Mouse (Mus musculus) limb, embryonic 14.5 days (tissue): ENCODE results near the gene Rgl3. TPM values are rescaled to one million over a fixed set of nuclear protein-coding genes. Genes with fewer than 3 reads are reported as not detected.

ENCODE experiments used
- ATAC-seq: fragments of 200-750 bp; cut with Nextera tagmentation; 2 replicates; pipeline ENCODE4 v1.8.0; 2017; ENCODE audit warnings: low read depth, moderate number of reproducible peaks, moderate TSS enrichment; ENCODE audit not compliant: low FRiP score
- DNase-seq: peaks from one replicate; pipeline ENCODE4 v3.0.0-alpha.2; 2015; ENCODE audit warnings: low spot score
- H3K27ac ChIP-seq: fragments of 300-500 bp; sonication (generic); replicated peaks from 2 replicates; pipeline ENCODE4 v1.5.1; 2014; ENCODE audit warnings: low read depth, mild to moderate bottlenecking, low read length, moderate library complexity, mixed read lengths
- H3K27me3 ChIP-seq: fragments of 300-500 bp; sonication (generic); 2 replicates; pipeline ENCODE4 v1.6.1; 2014; ENCODE audit warnings: low read length, mixed read lengths; ENCODE audit not compliant: control insufficient read depth, insufficient read depth
- H3K36me3 ChIP-seq: fragments of 300-500 bp; sonication (generic); 2 replicates; pipeline ENCODE4 v1.6.1; 2014; ENCODE audit warnings: mild to moderate bottlenecking, low read length, moderate library complexity, mixed read lengths; ENCODE audit not compliant: control insufficient read depth, insufficient read depth
- H3K4me1 ChIP-seq: fragments of 300-500 bp; sonication (generic); 2 replicates; pipeline ENCODE4 v1.6.1; 2014; ENCODE audit warnings: antibody characterized with exemption, low read length, mixed read lengths; ENCODE audit not compliant: control insufficient read depth, insufficient read depth
- H3K4me2 ChIP-seq: fragments of 300-500 bp; sonication (generic); replicated peaks from 2 replicates; pipeline ENCODE4 v1.6.1; 2014; ENCODE audit warnings: low read depth, mild to moderate bottlenecking, low read length, moderate library complexity; ENCODE audit not compliant: severe bottlenecking
- H3K4me3 ChIP-seq: fragments of 300-500 bp; sonication (generic); replicated peaks from 2 replicates; pipeline ENCODE4 v1.5.1; 2014; ENCODE audit warnings: low read length
- H3K9ac ChIP-seq: fragments of 300-500 bp; sonication (generic); 2 replicates; pipeline ENCODE4 v1.6.1; 2014; ENCODE audit warnings: mild to moderate bottlenecking, low read depth, low read length, moderate library complexity; ENCODE audit not compliant: severe bottlenecking
- H3K9me3 ChIP-seq: fragments of 300-500 bp; sonication (generic); 2 replicates; pipeline ENCODE4 v1.6.1; 2016; ENCODE audit warnings: low read length; ENCODE audit not compliant: control insufficient read depth
- POLR2A ChIP-seq: fragments of 200-500 bp; IDR thresholded peaks from 2 replicates; pipeline ENCODE4 v1.8.0; 2012; ENCODE audit warnings: inconsistent platforms, mild to moderate bottlenecking, moderate library complexity, borderline replicate concordance; ENCODE audit not compliant: insufficient read depth, insufficient read length; ENCODE audit errors: extremely low read depth
- WGBS: fragments of 180-500 bp; shearing (Covaris S2); extraction: QIAGEN DNeasy Blood & Tissue Kit; methylation state at CpG from one replicate; pipeline ENCODE4 v1.1.7; 2014; 5-methylcytosine and 5-hydroxymethylcytosine counted together
- polyA plus RNA-seq, 2 experiments: library from polyadenylated mRNA; depleted of rRNA in 1 of 2; stranded (reverse) in 1 of 2; unstranded in 1 of 2; fragments of >200 nt; fragmentation: Nextera tagmentation in 1 of 2; extraction: Ambion mirVana in 1 of 2; gene quantifications; 2 replicates each; pipeline versions ENCODE4 v1.2.1 to v1.2.3; 2012 to 2014

Gene Rgl3
- polyA plus RNA-seq, 2 experiments = 1.1 to 3.2 TPM

DNA sequence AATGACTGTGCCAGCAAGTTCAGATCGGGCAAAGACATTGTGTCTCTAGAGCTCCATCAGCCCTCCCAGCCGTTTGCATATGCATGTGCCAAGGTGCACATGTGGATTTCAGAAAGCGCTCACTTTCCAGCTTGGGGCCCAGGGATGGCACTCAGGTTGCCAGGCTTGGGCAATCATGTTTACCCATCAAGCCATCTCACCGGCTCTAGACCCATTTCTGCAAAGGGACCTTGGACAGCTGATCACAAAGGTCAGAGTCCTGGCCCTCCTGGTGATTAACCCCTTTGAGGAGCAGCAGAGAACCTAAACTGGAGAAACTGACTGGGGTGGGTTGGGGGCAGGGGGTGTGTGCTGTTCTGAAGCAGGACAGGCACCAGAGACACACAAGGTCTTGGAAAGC is 3.0 kb upstream of the Rgl3 start:
- H3K27me3 ChIP-seq = peaks cover 51% of the 10 kb centered on the region

DNA sequence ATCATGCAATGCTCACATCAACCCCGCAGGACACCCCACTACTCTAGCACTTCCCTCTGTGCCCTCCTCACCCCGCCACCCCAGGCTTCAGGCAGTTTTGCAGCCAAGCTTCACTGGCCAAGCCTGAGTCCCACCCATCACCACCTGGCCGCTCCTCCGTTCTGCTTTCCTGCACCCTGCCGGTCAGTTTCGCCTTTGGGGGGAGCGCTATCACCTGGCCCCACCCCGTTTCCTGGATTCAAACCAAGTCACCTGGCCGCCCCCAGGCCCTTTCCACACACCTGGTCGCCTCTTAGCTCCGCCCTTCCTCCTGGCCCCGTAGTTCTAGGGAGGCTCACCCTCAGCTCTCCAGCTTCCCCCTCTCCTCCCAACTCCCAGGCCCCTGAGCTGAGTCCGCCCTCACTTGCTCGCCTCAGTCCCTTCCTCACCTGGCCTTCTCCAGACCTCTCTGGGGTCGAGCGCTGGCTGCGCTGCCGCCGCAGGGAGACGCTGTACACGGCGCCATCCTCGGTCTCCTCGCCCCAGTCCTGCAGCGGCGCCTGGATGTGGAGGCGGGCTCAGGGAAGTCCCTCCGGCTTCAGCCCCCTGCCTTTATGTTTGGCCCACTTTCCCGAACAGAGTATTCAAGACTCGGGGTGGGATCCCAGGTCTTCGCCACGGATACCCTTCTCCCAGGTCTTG is 685 bp downstream of the Rgl3 start:
- H3K4me3 ChIP-seq = peak overlapping the region; percentile 38
- ATAC-seq = no peak
- under 1% methylated on average over 32 of the region's 32 CpGs for WGBS
- DNase-seq = no peak
- peak overlapping the region; percentile 45; the same call in 1 of the 2 replicates for H3K9ac ChIP-seq
- H3K9me3 ChIP-seq = no peaks in the 10 kb centered on the region
- no peak overlapping the region for H3K27ac ChIP-seq
- H3K27me3 ChIP-seq = peaks cover 61% of the 10 kb centered on the region
- H3K4me1 ChIP-seq = peaks cover 9% of the 10 kb centered on the region
- peak overlapping the region; percentile 66 for H3K4me2 ChIP-seq
- TF ChIP-seq POLR2A = no peak
- no peaks in the 10 kb centered on the region for H3K36me3 ChIP-seq

More for the DNA sequence above, 3.0 kb upstream of the Rgl3 start:
- Histone ChIP-seq H3K4me3 (no peak overlapping the region), H3K4me2 (no peak overlapping the region), H3K9ac (no peak overlapping the region), H3K4me1 (peaks cover 9% of the 10 kb centered on the region), H3K9me3 (no peaks in the 10 kb centered on the region), H3K36me3 (no peaks in the 10 kb centered on the region), H3K27ac (no peak overlapping the region)
- ATAC-seq (no peak), DNase-seq (no peak)
- WGBS = 76% methylated on average over 4 of the region's 4 CpGs
- TF ChIP-seq POLR2A = no peak

- WGBS = 7% methylated on average over 34 of the region's 36 CpGs
These were observed 1.5 kb downstream of the Rgl3 start for GRCm38 (mm10) chr9:21987592-21988342.

GRCm38 (mm10) chr9:21983911-21984310 is 5.3 kb downstream of the Rgl3 start:
- Histone ChIP-seq H3K4me3 (no peak overlapping the region), H3K9ac (no peak overlapping the region), H3K4me1 (no peaks in the 10 kb centered on the region), H3K4me2 (no peak overlapping the region), H3K9me3 (no peaks in the 10 kb centered on the region), H3K27ac (no peak overlapping the region), H3K27me3 (peaks cover 26% of the 10 kb centered on the region), H3K36me3 (no peaks in the 10 kb centered on the region)
- no peak for TF ChIP-seq POLR2A
- WGBS = 26% methylated on average over 3 of the region's 3 CpGs
- DNase-seq = no peak
- no peak for ATAC-seq

More at GRCm38 (mm10) chr9:21987592-21988342, 1.5 kb downstream of the Rgl3 start:
- Histone ChIP-seq H3K9ac (no peak overlapping the region), H3K4me2 (peak overlapping the region; percentile 66), H3K27me3 (peaks cover 61% of the 10 kb centered on the region), H3K9me3 (no peaks in the 10 kb centered on the region), H3K36me3 (no peaks in the 10 kb centered on the region), H3K27ac (no peak overlapping the region), H3K4me1 (peaks cover 9% of the 10 kb centered on the region), H3K4me3 (peak overlapping the region; percentile 38; the same call in 1 of the 2 replicates)
- no peak for TF ChIP-seq POLR2A
- no peak for DNase-seq
- no peak for ATAC-seq

- TF ChIP-seq POLR2A = no peak
- H3K4me2 ChIP-seq = no peak overlapping the region
- no peak overlapping the region for H3K9ac ChIP-seq
- no peaks in the 10 kb centered on the region for H3K36me3 ChIP-seq
- no peak overlapping the region for H3K27ac ChIP-seq
- ATAC-seq (no peak), DNase-seq (no peak)
- 88% methylated on average over 4 of the region's 4 CpGs for WGBS
- no peak overlapping the region for H3K4me3 ChIP-seq
- no peaks in the 10 kb centered on the region for H3K27me3 ChIP-seq
- H3K4me1 ChIP-seq = no peaks in the 10 kb centered on the region
- no peaks in the 10 kb centered on the region for H3K9me3 ChIP-seq
These were observed 10.7 kb downstream of the Rgl3 start for GRCm38 (mm10) chr9:21978398-21979128.
